Mouse (Mus musculus) C2C12 (cell line): ENCODE data around the gene Sp7.

Experiments used
- CEBPB ChIP-seq: IDR thresholded peaks from one replicate; pipeline ENCODE4 v1.6.1; 2011; ENCODE audit warnings: low read depth, mild to moderate bottlenecking, control low read depth, moderate library complexity
- CTCF ChIP-seq: IDR thresholded peaks from one replicate; pipeline ENCODE4 v1.5.1; 2011; ENCODE audit not compliant: control insufficient read depth, insufficient read depth, insufficient read length
- MAX ChIP-seq: IDR thresholded peaks from one replicate; pipeline ENCODE4 v1.6.1; 2011; ENCODE audit warnings: mild to moderate bottlenecking, control low read depth
- MYOG ChIP-seq: IDR thresholded peaks from one replicate; pipeline ENCODE4 v1.6.1; 2011; ENCODE audit not compliant: control insufficient read depth, insufficient read length; ENCODE audit errors: extremely low read depth
- USF1 ChIP-seq: IDR thresholded peaks from one replicate; pipeline ENCODE4 v1.6.1; 2011; ENCODE audit warnings: low read depth, mild to moderate bottlenecking, control low read depth, moderate library complexity

DNA sequence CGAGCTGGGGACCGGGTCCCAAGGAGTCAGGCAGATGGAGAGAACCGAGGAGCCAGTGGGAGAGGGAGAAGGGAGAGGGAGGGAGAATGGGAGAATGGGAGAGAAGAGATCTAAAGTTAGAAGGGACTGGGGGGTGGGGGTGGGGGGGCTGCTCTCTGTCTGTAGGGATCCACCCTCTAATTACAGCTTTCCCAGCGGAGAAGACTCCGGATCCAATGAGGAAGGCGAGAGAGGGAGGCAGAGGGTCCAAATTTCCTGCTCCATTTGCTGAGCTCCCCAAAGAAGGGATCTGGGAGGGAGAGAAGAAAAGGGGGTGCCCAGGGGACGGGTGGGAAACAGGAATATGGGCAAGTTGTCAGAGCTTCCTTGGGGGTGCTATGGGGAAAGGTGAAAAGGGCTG lies 744 bp downstream of the Sp7 start:
- TF ChIP-seq CTCF (no peak), MYOG (no peak), USF1 (no peak), CEBPB (no peak), MAX (no peak)
